Mouse (Mus musculus): ENCODE measurements around the gene Cdkn2d. TPM values are rescaled to one million over a fixed set of nuclear protein-coding genes. Genes with fewer than 3 reads are reported as not detected.
"Not testable (repeated sequence)": the region's sequence is repeated elsewhere in the genome, so short reads cannot be mapped to it uniquely, and the experiment has no call there.

Gene Cdkn2d
- polyA plus RNA-seq, 1 experiment: 28.9 TPM

DNA sequence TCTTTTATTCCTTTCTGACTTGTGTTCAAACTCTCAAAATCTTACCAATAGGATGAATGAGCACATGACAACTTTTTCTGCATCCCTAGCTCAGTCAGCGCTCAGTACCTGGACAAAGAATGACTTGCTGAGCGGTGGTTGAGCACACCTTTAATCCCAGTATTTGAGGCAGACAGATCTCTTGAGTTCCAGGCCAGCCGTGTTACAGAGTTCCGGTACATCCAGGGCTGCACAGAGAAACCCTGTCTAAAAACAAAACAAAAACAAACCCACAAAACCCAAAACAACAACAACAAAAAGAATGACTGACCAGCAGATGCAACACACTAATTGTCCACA, 29.0 kb upstream of the Cdkn2d start:
- DNase-seq (ENCODE audit: low read depth, low spot score): no peak
- 16% methylated on average over 4 of the region's 4 CpGs for WGBS

DNA sequence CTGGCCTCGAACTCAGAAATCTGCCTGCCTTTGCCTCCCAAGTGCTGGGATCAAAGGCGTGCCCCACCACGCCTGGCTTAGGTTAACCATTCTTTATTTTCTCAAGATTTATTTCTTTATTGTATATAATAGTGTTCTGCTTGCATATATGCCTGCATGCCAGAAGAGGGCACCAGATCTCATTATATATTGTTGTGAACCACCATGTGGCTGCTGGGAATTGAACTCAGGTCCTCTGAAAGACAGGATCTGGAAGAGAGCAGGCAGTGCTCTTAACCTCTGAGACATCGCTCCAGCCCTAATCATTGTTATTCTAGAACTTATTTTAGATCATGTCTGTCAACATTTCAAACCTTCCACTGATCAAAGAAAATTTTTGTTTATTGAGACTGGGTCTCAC, 28.3 kb upstream of the Cdkn2d start:
- WGBS: 77% methylated on average over 4 of the region's 4 CpGs
- no peak for DNase-seq (ENCODE audit: low read depth, low spot score)

DNA sequence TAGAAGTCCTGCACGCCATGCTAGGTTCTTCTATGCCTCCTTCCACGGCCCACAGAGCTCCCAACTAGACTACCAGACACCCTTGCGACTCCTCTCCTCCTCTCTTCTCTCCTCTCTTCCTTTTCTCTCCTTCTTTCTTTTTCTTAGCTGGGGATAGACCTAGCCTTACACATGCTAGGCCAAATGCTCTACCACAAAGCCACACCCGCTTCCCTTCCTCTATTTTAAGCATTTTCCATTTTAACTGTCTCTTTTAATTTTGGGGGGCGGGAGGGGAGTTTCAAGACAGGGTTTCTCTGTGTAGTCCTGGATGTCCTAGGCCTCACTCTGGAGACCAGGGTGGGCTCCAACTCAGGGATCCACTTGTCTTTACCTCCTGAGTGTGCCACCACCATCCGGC, 27.6 kb upstream of the Cdkn2d start:
- DNase-seq (ENCODE audit: low read depth, low spot score): no peak
- WGBS: 89% methylated on average over 6 of the region's 6 CpGs

DNA sequence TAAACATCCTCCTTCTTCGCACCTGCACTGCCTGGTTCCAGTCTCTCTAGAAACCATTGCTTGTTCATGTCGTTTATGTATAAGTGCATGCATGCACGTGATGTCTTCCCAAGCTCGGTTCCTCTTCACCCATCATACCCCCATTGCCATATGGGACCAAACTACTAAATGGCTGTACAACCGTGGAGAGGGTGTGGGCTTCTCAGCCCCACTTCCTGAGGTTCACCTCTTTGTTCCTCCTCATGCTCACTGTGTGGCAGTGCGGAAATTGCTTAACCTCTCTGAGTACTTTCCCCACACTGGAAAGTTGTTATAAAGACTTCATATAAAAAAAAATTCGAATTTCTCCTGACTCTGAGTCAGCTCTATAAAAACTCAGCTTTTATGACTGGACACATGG, 25.5 kb upstream of the Cdkn2d start:
- no peak for DNase-seq (ENCODE audit: low read depth, low spot score)
- WGBS: 63% methylated on average over 7 of the region's 7 CpGs

DNA sequence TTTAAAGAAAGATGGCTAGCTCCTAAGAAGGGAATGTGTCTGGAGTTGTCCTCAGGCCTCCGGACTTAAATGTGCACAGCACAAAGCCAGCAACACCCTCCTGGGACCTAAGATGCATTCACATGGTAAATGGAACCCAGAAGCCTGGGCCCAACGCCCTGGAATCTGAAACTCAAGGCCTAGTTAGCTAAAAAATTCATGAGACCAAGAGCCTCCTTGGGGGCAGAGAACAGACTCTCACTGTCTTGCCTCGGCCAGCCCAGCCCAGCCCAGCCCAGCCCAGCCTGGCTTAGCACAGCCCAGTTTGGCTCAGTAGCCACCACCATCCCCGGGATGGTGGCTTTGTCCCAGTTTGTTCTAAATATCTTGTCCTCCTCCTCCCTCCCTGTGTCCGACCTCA, 24.2 kb upstream of the Cdkn2d start:
- 42% methylated on average over 5 of the region's 5 CpGs for WGBS
- no peak for DNase-seq (ENCODE audit: low read depth, low spot score)

DNA sequence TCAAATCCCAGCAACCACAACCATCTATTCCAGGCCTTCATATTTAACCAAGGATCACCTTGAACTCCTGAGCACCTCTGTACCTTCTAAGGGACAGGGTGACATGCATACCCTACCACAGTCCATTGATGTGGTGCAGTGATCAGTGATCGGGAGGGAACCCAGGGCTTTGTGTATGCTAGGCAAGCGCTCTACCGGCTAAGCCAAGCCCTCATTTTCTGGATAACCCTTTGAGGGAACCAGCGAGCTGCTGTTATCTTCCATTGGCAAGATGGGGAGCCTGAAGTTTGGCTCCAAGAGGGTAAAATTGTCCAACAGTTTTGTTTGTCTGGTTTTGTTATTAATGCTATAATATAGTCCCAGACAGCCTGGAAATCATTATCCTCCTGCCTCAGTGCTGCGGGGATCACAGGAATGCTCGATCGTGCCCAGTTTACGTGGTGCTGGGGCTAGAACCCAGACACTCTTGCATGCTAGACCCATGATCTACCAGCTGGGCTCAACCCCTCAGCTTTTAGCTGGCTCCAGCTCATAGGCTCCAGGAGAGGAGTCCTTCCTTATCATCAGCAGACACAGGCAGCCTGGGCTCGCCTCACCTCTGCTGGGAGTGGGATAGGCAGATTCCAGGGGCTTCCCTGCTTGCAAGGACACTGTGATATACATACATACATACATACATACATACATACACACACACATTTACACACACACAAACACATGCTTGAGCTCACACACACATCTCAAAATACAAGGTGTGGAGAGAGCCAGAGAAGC, 23.3 kb upstream of the Cdkn2d start:
- 95% methylated on average over 9 of the region's 9 CpGs for WGBS
- DNase-seq (ENCODE audit: low read depth, low spot score): no peak

DNA sequence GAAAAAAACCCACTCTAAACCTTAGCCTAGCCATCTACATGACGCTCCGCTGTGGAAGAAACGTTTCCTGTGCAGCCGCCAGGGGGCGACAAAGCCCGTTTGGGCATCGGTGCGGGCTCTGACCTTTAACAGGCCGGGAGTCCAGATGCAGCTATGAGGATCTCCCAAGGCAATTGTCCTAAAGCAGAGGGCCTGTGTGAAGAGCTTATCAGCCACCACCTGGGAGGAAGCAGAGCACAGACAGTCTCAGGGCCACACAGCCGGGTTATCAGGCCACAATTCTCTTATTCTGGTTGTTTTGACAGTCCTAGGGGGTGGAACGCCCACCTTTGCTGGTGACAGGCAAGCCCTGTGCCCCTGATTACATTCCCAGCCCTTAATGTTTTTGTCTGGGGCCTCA, 22.2 kb upstream of the Cdkn2d start:
- peak; percentile 67 for DNase-seq (ENCODE audit: low read depth, low spot score)
- WGBS: 8% methylated on average over 11 of the region's 11 CpGs

DNA sequence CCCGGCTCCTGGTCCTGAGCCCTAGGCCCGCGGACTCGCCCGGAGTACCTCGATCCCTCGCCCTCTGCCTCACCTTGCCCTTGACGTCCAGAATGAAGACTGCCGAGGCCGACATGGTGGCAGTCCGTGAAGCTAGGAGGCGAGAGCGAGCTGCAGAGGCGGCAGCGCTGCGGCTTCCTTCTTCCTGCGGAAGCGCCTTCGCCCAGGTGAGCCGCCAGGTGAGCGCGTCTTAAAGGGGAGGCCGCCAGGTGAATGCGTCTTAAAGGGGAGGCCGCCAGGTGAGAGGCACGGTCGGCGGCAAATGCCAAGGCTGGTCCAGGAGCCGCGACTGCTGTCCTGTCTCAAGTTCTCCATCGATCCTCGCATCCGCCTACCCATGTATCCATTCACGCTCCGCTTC, 20.9 kb upstream of the Cdkn2d start, which contains the start of gene Ap1m2:
Gene Ap1m2, minus strand, starts transcription at position 204 of the 400 bp plus-strand sequence.
- DNase-seq (ENCODE audit: low read depth, low spot score): no peak
- 12% methylated on average over 35 of the region's 35 CpGs for WGBS

DNA sequence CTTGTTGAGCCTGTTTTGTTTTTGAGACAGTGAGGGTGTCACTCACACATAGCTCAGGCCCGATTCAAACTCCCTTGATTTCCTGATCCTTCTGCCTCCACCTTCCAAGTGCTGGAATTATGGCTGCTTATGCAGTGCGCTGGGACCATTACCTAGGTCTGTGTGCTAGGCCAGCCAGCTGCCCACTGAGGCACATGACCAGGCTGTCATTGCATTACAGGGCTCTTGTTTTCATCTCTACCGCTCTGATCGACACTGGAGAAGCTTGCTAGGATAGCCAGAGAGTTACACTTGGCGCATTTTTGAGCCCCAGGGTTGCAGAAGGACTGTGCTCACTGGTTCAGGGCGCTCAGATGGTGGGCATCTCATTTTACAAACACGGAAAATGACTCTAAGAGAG, 20.5 kb upstream of the Cdkn2d start:
- 13% methylated on average over 7 of the region's 7 CpGs for WGBS
- DNase-seq (ENCODE audit: low read depth, low spot score): no peak

DNA sequence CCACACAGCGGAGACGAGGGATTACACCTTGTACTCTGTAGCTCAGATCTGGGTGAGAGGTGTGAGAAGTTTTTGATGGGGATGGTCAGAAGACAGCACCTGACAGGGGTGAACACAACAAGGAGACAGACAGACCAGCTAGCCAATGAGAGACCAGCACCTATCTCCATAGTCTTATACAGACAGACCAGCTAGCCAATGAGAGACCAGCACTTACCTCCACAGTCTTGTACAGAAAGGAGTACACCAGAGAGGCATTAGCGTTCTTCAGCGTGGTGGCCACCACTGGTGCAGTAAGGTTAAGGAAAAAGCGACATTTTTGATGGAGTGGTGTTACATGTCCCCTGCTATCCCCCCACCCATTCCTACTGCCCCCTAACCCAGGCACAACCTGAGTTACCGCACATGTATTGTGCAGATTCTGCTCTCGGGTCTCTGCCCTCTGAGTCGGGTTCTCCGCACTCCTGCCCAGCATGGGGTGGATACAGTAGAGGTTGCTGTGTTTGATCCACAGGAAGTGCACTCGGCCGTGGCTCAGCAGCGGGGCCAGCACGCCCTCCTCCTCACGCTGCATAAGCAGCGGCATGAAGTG, 18.0 kb upstream of the Cdkn2d start:
- WGBS: 65% methylated on average over 15 of the region's 15 CpGs
- DNase-seq (ENCODE audit: low read depth, low spot score): no peak

DNA sequence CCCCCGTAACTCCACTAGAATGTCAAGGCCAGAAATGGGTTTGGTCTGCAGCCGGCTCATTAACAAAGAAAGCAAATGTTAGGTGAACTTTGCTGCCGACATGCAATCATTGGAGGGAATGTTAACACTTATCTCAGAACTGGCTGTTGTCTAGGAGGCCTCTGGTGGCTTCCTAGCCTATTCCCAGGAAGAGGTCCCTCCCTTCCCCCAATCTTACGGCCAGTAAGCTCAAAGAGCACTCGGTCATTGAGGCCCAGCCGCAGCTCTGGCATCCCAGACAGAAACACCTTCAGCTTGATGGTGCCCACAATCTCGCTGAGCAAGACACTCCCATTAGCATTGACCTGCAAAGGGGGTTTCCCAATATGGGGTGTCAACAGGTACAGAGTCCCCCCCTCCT, 13.9 kb upstream of the Cdkn2d start:
- WGBS: 78% methylated on average over 7 of the region's 7 CpGs
- no peak for DNase-seq (ENCODE audit: low read depth, low spot score)

DNA sequence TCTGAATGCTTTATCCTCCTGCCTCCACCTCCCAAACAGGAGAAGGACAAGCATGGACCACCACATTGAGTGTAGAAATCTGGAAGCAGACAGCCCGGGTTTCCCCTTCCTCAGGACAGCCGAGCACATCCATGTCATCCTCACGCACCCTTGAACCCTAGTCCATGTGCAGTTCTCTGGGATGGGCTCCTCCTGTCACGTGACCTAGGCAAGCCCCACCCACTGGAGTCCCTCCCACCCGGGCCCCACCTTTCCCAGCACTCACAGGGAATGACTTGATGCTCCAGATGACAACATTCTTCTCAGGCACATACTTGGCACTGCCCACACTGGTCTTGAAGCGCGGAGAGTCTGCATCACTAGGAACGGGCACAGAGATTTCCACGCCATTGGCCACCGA, 7.8 kb upstream of the Cdkn2d start:
- DNase-seq (ENCODE audit: low read depth, low spot score): no peak
- 82% methylated on average over 10 of the region's 10 CpGs for WGBS

DNA sequence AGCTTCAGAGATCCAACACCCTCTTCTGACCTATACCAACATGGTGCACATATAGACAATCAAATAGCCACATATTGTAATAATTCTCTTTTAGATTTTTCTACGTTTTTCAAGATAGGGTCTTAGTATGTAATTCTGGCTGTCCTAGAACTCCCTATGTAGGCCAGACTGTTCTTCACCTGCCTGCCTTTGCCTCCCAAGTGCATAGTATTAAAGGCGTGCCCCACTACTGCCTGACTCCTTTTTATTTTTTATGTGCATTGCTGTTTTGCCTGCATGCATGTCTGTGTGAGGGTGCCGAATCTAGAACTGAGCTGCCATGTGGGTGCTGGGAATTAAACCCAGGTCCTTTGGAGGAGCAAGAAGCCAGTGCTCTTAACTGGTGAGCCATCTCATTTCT, 1.1 kb upstream of the Cdkn2d start:
- 85% methylated on average over 3 of the region's 3 CpGs for WGBS
- DNase-seq (ENCODE audit: low read depth, low spot score): no peak

DNA sequence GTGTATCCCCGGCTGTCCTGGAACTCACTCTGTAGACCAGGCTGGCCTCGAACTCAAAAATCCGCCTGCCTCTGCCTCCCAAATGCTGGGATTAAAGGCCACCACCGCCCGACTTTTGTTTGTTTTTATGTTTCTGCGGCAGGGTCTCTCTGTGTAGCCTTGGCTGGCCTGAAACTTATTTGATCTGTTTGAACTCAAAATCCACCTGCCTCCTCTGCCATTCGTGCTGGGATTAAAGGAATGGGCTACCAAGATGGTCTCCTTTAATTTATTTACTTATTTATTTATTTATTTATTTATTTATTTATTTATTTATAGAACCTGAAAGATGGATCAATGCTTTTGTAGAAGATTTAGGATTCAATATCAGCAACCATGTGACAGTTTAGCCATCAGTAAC, 661 bp upstream of the Cdkn2d start:
- 7% methylated on average over 7 of the region's 7 CpGs for WGBS
- DNase-seq (ENCODE audit: low read depth, low spot score): not testable (repeated sequence)

DNA sequence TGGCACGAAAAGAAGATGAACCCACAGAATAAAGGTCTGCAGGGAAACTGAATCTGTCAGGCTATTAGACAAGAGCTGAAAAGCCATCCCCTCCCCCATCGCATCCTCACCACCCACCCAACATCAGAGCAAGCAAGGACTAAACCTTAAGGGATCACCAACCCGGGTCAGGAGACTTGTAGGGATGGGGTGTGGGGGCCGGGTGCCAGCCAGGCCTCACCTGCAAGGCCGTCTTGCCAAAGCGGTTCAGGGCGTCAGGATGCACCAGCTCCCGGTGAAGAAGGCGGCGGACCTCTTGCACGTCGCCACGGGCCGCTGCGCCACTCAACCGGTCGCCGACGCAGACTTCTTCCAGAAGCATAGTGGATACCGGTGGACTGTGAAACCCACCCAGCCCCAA, 618 bp downstream of the Cdkn2d start:
- 1% methylated on average over 20 of the region's 20 CpGs for WGBS
- DNase-seq (ENCODE audit: low read depth, low spot score): no peak

DNA sequence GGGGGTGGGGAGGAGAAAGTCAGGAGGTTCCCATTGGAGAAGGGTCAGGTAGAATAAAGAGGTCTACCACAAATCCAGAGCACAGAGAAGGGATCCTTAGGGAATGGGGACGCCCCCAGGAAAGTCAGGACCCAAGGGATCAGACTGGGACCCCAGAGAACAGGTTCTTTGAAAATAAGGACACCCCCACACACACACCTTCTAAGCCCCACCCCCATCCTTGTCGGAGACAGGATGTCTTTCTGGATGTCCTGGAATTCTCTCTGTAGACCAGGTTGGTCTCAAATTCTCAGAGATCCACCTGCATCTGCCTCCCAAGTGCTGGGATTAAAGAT, 1.9 kb downstream of the Cdkn2d start:
- DNase-seq (ENCODE audit: low read depth, low spot score): no peak

DNA sequence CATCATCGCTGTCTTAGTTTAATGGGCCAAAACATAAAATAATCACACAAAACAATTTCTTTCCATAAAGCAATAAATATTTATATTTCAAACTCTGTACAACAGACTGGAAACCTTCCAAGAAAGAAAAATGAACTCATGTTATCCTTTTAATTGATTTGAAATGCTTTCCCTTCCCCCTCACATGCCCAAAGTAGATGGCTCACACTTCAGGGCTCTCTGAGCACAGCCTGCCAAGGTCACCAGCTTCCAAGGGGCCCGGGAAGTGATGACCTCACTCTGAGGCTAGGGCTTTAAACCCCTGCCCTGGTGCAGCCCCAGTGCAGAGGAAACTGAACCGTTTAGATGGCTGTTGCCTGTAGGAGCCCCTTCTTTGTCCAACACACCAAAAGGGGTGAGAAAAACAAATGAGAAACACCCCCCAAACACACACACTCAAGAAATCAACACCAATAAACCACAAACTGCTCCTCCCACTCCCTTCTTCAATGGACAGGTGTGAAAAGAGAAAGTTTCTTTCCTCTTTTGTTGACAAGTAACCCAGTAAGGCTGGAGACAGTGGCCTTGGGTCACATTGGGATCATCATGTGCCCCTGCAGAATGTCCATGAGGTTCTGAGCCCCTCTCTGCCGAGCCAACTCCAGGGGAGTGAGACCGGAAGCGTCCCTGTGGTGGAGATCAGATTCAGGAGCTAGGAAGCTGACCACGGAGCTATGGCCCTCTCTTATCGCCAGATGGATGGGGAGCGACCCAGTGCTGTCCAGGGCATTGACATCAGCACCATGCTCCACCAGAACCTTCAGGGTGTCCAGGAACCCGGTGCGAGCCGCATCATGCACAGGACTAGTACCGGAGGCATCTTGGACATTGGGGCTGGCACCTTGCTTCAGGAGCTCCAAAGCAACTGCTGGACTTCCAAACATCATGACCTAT, 2.5 kb downstream of the Cdkn2d start:
- no peak for DNase-seq (ENCODE audit: low read depth, low spot score)
- 70% methylated on average over 13 of the region's 13 CpGs for WGBS

More for the DNA sequence above, 1.9 kb downstream of the Cdkn2d start:
- WGBS: 74% methylated on average over 2 of the region's 2 CpGs

DNA sequence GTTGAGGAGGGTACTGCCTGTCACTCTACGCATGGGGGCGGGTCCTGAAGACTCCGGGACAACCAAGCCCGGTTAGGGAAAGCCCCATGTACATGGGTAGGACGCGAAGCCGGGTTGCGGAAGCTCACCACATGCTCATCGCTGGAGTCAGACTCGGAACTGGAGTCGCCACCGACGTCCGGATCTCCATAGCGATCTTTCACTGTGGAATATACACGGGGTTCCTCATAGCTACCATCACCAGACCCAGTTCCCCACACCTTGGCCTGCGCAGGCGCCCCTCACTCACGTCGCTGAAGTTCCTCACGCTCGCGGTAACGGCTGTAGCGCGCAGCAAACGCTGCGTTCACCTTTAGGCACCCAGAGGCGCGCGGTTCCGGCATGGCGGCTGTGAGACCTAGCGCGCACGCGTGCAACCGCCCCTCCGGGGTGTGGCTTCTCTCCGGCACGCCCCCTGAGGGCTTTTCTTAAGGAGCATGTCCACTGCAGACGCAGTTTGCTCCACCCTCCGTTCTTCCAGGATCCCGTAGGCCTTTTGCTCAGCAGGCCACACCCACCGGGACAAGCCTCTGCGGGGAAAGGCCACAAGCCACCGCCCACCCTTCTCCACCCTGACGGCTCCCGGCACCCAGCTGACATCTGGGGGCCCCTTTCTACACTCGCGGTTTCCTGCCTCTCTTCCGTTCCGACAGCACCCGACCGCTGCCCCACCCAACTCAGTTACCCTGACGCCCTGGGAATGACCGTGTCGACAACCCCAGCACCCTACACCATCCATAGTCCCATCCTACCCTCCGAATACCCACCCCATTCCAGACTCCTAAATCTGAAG, 3.4 kb downstream of the Cdkn2d start, which contains the start of gene Kri1:
Gene Kri1, minus strand, starts transcription at position 399 of the 832 bp plus-strand sequence.
- DNase-seq (ENCODE audit: low read depth, low spot score): peak; percentile 97
- WGBS: under 1% methylated on average over 59 of the region's 59 CpGs

DNA sequence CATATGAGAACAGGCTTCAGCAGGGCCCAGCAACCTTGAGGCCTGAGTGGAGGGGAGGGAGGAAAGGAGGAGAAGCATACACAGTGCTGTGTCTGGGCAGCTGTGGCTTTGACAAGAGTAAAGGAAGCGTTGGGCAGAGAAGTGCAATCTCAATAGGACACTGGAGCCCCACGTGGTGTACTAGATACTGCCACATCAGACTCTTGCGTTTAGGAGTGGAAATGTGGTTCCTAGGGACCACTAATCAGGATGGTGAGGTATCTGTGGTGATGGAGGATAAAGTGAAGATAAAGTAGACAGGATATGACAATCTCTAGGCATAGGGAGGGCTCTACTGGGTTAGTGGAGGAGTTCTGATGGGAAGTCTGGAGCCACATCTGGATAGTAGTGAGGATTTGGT, 4.5 kb downstream of the Cdkn2d start:
- DNase-seq (ENCODE audit: low read depth, low spot score): no peak
- WGBS: 40% methylated on average over 3 of the region's 3 CpGs

DNA sequence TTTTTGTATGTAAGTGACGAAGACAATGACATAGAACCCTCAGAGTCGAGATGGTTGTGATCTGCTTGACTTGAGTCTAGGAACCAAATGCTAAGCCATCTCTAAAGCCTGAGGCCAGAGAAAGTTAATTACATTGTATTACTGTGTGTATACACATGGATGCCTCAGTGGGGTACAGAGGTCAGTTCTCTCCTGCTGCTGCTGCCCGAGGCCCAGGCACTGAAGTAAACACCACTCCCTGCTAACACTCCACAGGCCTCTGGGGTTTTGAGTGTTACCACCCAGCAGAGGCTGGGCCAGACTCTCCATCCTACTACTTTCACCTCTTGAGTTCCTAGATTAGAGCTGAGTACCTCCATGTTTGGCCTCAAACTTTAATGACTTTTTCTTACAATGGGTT, 7.2 kb downstream of the Cdkn2d start:
- 53% methylated on average over 3 of the region's 3 CpGs for WGBS
- DNase-seq (ENCODE audit: low read depth, low spot score): no peak

Measured in large intestine, adult 2 months (tissue).